Mouse (Mus musculus): Measurements from ENCODE around the gene Stau1. TPM values are rescaled to one million over a fixed set of nuclear protein-coding genes. Genes with fewer than 3 reads are reported as not detected.

Gene Stau1
- polyA plus RNA-seq, 1 experiment from 2014 or later, result 48.3 TPM

DNA sequence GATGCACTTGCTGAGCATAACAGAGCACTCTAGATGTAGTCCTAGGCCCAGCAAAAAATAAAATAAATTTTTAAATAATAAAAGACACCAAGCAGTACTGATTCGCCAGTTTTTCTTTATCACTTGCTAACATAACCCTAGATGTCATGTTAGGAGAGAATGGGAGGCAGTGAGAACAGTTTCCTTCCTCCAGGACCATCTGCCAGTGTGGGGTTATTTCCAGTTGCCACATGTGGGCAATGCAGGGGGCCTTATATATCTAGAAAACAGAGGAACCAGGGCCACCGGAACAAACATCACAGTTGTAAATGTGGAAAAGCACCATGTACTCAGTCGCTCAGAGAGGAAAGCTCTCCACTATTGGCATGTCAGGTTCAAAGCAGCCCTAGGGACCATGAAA, 18.6 kb downstream of the Stau1 start:
- no peaks in the 10 kb centered on the region for H3K27me3 ChIP-seq (replicated peaks; ENCODE audit: insufficient read depth, low read length)
- H3K9ac ChIP-seq (replicated peaks; ENCODE audit: low read depth), result no peak overlapping the region
- no peaks in the 10 kb centered on the region for H3K4me1 ChIP-seq (ENCODE audit: insufficient read depth, low read depth, low read length)
- no peak overlapping the region for H3K27ac ChIP-seq (ENCODE audit: low read length)
- no peak overlapping the region for H3K4me2 ChIP-seq (replicated peaks; ENCODE audit: low read depth, low read length)
- H3K9me3 ChIP-seq (ENCODE audit: low read length), result no peaks in the 10 kb centered on the region
- no peak for ATAC-seq
- DNase-seq (ENCODE audit: low spot score), result no peak
- 58% methylated on average over 3 of the region's 3 CpGs for WGBS
- no peaks in the 10 kb centered on the region for H3K36me3 ChIP-seq (ENCODE audit: insufficient read depth, low read length)
- TF ChIP-seq EP300 (IDR thresholded peaks at IDR 0.05) (no peak), CTCF (IDR thresholded peaks at IDR 0.05) (no peak)
- H3K4me3 ChIP-seq (ENCODE audit: low read depth, low read length), result no peak overlapping the region

DNA sequence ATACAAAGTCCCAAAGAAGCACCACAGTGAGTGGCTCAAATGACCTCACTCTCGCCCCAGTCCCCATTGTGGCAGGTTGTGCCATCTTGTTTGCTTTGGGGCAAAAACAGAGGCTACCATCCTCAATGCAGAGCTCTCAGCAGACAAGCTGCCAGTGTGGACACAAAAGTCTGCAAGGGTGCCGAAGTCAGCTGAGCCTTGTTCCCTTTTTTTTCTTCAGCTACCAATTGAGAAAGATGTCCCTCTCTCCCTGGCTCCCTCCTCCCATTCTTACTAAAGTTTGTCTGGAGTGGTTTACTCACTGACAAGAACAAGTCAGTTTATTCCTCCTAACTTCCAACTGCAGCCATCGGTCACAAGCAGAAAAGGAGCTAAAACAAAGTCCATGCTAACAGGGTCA, 19.7 kb downstream of the Stau1 start:
- ATAC-seq (no peak), DNase-seq (ENCODE audit: low spot score) (peak; percentile 54)
- no peak overlapping the region for H3K9ac ChIP-seq (replicated peaks; ENCODE audit: low read depth)
- H3K27me3 ChIP-seq (replicated peaks; ENCODE audit: insufficient read depth, low read length), result no peaks in the 10 kb centered on the region
- no peak for TF ChIP-seq EP300 (IDR thresholded peaks at IDR 0.05)
- no peak for TF ChIP-seq CTCF (IDR thresholded peaks at IDR 0.05)
- H3K9me3 ChIP-seq (ENCODE audit: low read length), result no peaks in the 10 kb centered on the region
- H3K4me2 ChIP-seq (replicated peaks; ENCODE audit: low read depth, low read length), result no peak overlapping the region
- H3K4me1 ChIP-seq (ENCODE audit: insufficient read depth, low read depth, low read length), result no peaks in the 10 kb centered on the region
- H3K36me3 ChIP-seq (ENCODE audit: insufficient read depth, low read length), result no peaks in the 10 kb centered on the region
- no peak overlapping the region for H3K4me3 ChIP-seq (ENCODE audit: low read depth, low read length)
- H3K27ac ChIP-seq (ENCODE audit: low read length), result no peak overlapping the region
- WGBS, result 64% methylated on average over 3 of the region's 3 CpGs

DNA sequence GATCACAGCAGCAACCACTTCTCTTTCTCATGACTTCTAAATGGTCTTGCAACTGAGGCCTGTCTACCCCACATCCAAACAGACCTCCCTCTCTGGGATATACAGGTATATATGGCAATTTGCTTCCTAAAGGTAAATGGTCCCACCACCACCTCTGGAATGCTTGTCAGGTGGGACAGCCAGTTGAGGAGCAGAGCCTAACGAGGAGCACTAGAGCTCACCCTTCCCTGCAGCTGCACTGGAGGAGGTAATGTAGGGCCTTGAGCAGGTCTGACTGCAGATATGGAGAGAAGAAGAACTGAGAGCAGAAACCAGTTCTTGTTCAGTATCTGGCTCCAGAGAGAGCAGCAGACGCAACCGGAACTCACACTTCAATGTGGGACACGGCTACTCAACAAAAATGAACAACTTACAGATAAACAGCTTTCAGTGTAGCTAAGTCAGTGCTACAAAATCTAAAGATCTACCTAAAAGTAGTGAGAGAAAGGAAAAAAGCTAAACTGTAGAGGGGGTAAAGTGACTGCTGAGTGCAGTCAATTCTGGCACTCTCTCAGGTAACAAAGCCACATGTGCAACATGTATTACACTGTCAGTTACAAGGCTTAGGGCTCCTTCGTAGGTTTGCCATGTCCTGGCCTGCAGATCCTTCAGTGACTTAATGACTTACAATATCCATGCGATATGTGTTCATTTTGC, 21.8 kb downstream of the Stau1 start:
- Histone ChIP-seq H3K27ac (ENCODE audit: low read length) (no peak overlapping the region), H3K4me2 (replicated peaks; ENCODE audit: low read depth, low read length) (no peak overlapping the region), H3K36me3 (ENCODE audit: insufficient read depth, low read length) (no peaks in the 10 kb centered on the region), H3K4me3 (ENCODE audit: low read depth, low read length) (no peak overlapping the region), H3K27me3 (replicated peaks; ENCODE audit: insufficient read depth, low read length) (no peaks in the 10 kb centered on the region), H3K9me3 (ENCODE audit: low read length) (no peaks in the 10 kb centered on the region), H3K9ac (replicated peaks; ENCODE audit: low read depth) (no peak overlapping the region), H3K4me1 (ENCODE audit: insufficient read depth, low read depth, low read length) (no peaks in the 10 kb centered on the region)
- WGBS, result 61% methylated on average over 6 of the region's 6 CpGs
- DNase-seq (ENCODE audit: low spot score), result no peak
- TF ChIP-seq EP300 (IDR thresholded peaks at IDR 0.05) (no peak), CTCF (IDR thresholded peaks at IDR 0.05) (no peak)
- ATAC-seq, result no peak

DNA sequence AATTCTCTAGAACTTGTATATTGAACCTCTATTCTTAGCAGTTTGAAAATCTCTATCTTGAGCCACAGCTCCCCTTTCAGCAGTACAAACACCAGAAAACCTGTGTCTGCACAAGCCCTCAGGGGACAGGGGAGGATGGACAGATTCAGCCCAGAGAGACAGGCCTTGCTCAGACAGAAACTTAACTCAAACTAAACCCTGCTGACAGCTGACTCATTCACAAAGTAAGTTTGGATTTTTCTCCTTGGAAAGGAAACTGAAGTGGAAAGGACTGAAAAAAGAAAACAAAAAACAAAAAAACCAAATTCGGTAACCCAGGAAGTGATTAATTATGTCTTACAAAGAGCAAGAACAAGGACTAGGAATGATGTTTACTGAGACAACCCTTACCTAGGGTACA, 22.9 kb downstream of the Stau1 start:
- Histone ChIP-seq H3K9ac (replicated peaks; ENCODE audit: low read depth) (0 out of 2 replicates have a peak overlapping the region, but pooled peaks have one; percentile 19), H3K9me3 (ENCODE audit: low read length) (no peaks in the 10 kb centered on the region), H3K4me3 (ENCODE audit: low read depth, low read length) (no peak overlapping the region), H3K36me3 (ENCODE audit: insufficient read depth, low read length) (no peaks in the 10 kb centered on the region), H3K27me3 (replicated peaks; ENCODE audit: insufficient read depth, low read length) (no peaks in the 10 kb centered on the region), H3K4me2 (replicated peaks; ENCODE audit: low read depth, low read length) (no peak overlapping the region), H3K4me1 (ENCODE audit: insufficient read depth, low read depth, low read length) (no peaks in the 10 kb centered on the region), H3K27ac (ENCODE audit: low read length) (no peak overlapping the region)
- no peak for ATAC-seq
- TF ChIP-seq CTCF (IDR thresholded peaks at IDR 0.05) (no peak), EP300 (IDR thresholded peaks at IDR 0.05) (no peak)
- DNase-seq (ENCODE audit: low spot score), result no peak
- WGBS, result 48% methylated on average over 1 of the region's 1 CpGs

DNA sequence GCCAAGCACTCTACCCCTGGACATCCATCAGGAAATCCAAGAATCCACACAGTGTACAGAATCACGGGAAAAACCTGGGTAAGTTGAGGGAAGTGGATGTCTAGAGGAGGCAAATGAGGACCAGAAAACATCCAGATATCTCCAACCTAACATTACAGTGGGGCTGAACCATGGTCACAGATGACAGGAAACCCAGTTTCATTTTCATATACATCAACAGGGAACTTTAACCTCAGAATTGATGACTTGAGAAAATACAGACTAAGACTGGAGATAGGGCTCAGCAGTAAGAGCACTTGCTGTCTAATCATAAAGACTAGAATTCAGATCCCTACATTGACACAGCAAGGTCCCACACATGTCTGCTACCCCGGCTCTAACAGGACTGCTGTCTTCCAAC, 31.3 kb downstream of the Stau1 start:
- no peaks in the 10 kb centered on the region for H3K9me3 ChIP-seq (ENCODE audit: low read length)
- no peaks in the 10 kb centered on the region for H3K27me3 ChIP-seq (replicated peaks; ENCODE audit: insufficient read depth, low read length)
- H3K9ac ChIP-seq (replicated peaks; ENCODE audit: low read depth), result no peak overlapping the region
- no peak for DNase-seq (ENCODE audit: low spot score)
- ATAC-seq, result no peak
- 83% methylated on average over 2 of the region's 2 CpGs for WGBS
- H3K27ac ChIP-seq (ENCODE audit: low read length), result no peak overlapping the region
- H3K4me2 ChIP-seq (replicated peaks; ENCODE audit: low read depth, low read length), result no peak overlapping the region
- H3K4me1 ChIP-seq (ENCODE audit: insufficient read depth, low read depth, low read length), result no peaks in the 10 kb centered on the region
- TF ChIP-seq CTCF (IDR thresholded peaks at IDR 0.05) (no peak), EP300 (IDR thresholded peaks at IDR 0.05) (no peak)
- no peak overlapping the region for H3K4me3 ChIP-seq (ENCODE audit: low read depth, low read length)
- peaks cover 3% of the 10 kb centered on the region; the same call in 1 of the 2 replicates for H3K36me3 ChIP-seq (ENCODE audit: insufficient read depth, low read length)

DNA sequence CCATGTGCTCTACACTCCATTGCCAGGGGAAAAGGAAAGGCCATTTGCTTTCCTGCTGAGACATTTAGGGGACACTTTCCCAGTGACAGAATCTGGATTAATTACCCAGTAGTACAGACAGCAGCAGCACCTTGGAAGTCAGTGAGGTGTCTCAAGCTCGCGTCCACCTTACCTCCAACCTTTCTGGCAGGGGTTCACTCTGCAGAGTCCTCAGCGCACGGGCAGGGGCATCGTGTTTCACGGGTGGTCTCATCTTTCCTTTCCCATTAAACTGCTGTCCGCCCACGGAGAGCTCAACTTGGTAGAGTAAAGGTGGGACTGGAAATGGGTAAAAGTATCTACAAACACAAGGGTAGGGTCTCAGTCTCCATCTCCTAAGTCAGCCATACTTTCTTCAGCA, 32.8 kb downstream of the Stau1 start:
- ATAC-seq, result no peak
- no peak for DNase-seq (ENCODE audit: low spot score)

More for the DNA sequence above, 32.8 kb downstream of the Stau1 start:
- Histone ChIP-seq H3K4me2 (replicated peaks; ENCODE audit: low read depth, low read length) (no peak overlapping the region), H3K27ac (ENCODE audit: low read length) (no peak overlapping the region), H3K27me3 (replicated peaks; ENCODE audit: insufficient read depth, low read length) (no peaks in the 10 kb centered on the region), H3K9me3 (ENCODE audit: low read length) (no peaks in the 10 kb centered on the region), H3K4me3 (ENCODE audit: low read depth, low read length) (no peak overlapping the region), H3K9ac (replicated peaks; ENCODE audit: low read depth) (no peak overlapping the region), H3K4me1 (ENCODE audit: insufficient read depth, low read depth, low read length) (no peaks in the 10 kb centered on the region), H3K36me3 (ENCODE audit: insufficient read depth, low read length) (peaks cover 9% of the 10 kb centered on the region; the same call in 1 of the 2 replicates)
- no peak for TF ChIP-seq CTCF (IDR thresholded peaks at IDR 0.05)
- no peak for TF ChIP-seq EP300 (IDR thresholded peaks at IDR 0.05)
- WGBS, result 79% methylated on average over 8 of the region's 8 CpGs

Measured in lung, postnatal 0 days (tissue).